Comparison of ENCODE assay signal across 20 mouse cellular contexts in genomic region chr6:83264516-83264915, GRCm38 (mm10). TPM values are rescaled to one million over a fixed set of nuclear protein-coding genes. Genes with fewer than 3 reads are reported as not detected.
DNase-seq lines count a peak whose midpoint lies in the region; ATAC-seq and TF ChIP-seq lines count a peak whose summit lies in the region.
"Had no signal": no experiment of that assay in that cellular context is flagged by ENCODE, and none has a peak within 500 bp of the region (broad histone marks: within the 10 kb centered on the region; RNA-seq: fewer than 3 reads in every experiment).

No protein-coding gene starts in this region.

- H3K4me1 ChIP-seq in liver, adult 2 months (ENCODE audit: control insufficient read depth, insufficient read depth, low read length) = no peaks in the 10 kb centered on the region
- H3K4me1 ChIP-seq in liver, embryonic 12.5 days = no peaks in the 10 kb centered on the region; the same call in 1 of the 2 replicates
- H3K4me1 ChIP-seq in MEL (ENCODE audit: control insufficient read depth in 1 of 2, insufficient read depth in 2 of 2, low read length in 2 of 2) = no peaks in the 10 kb centered on the region
- H3K4me1 ChIP-seq in stomach, postnatal 0 days (replicated peaks; ENCODE audit: control insufficient read depth, insufficient read depth) = no peaks in the 10 kb centered on the region

- TF ChIP-seq EP300 in MEL (IDR thresholded peaks at IDR 0.05; ENCODE audit: low read depth in 1 of 2, low read length in 2 of 2) = no peak
- TF ChIP-seq EP300 in stomach, postnatal 0 days (optimal IDR thresholded peaks at IDR 0.05) = no peak

- no peak for ATAC-seq in liver, embryonic 12.5 days
- ATAC-seq in stomach, postnatal 0 days (ENCODE audit: low FRiP score, low TSS enrichment) = no peak
- ATAC-seq: activated CD4-positive, CD25-positive, alpha-beta regulatory T cell, adult 4 months; forebrain, embryonic 15.5 days; hindbrain, postnatal 0 days had no signal

- H3K27ac ChIP-seq in liver, adult 2 months (replicated peaks; ENCODE audit: insufficient read depth, low read depth, low read length) = no peak overlapping the region
- H3K27ac ChIP-seq in liver, embryonic 12.5 days = no peak overlapping the region
- H3K27ac ChIP-seq in MEL (ENCODE audit: control insufficient read depth, low read depth, low read length) = no peak overlapping the region
- no peak overlapping the region for H3K27ac ChIP-seq in stomach, postnatal 0 days (replicated peaks)
- H3K27ac ChIP-seq: forebrain, embryonic 15.5 days; hindbrain, postnatal 0 days; limb, embryonic 13.5 days; macrophage; midbrain, embryonic 10.5 days had no signal

- no peaks in the 10 kb centered on the region for H3K79me2 ChIP-seq in liver, adult 2 months (ENCODE audit: control insufficient read depth, insufficient read depth, low read length)
- H3K79me2 ChIP-seq in MEL (ENCODE audit: control insufficient read depth, insufficient read depth, low read length, poor library complexity) = no peaks in the 10 kb centered on the region

- TF ChIP-seq POLR2A in liver, adult 2 months (IDR thresholded peaks at IDR 0.05; ENCODE audit: extremely low read depth, insufficient read depth, low read length) = no peak
- no peak for TF ChIP-seq POLR2A in MEL (IDR thresholded peaks at IDR 0.05; ENCODE audit: control insufficient read depth in 1 of 2, insufficient read depth in 1 of 2, low read depth in 1 of 2, low read length in 2 of 2, poor library complexity in 1 of 2)

- DNase-seq in liver, adult 2 months (ENCODE audit: extremely low read depth, low read depth, low spot score) = no peak
- DNase-seq in thymus, postnatal 25 days = peak; percentile 8
- no peak for DNase-seq in thymus, adult 18-20 months
- no peak for DNase-seq in MEL (ENCODE audit: low read depth, low spot score)
- DNase-seq in stomach, postnatal 0 days (ENCODE audit: low spot score) = no peak
- DNase-seq in spleen, postnatal 14 days (ENCODE audit: low spot score in 2 of 2) = no peak
- DNase-seq: adrenal gland, postnatal 10 days; gastrocnemius, postnatal 25 days; kidney, adult 8-10 months had no signal

- no peaks in the 10 kb centered on the region for H3K36me3 ChIP-seq in liver, adult 2 months (ENCODE audit: control insufficient read depth, insufficient read depth, low read length)
- no peaks in the 10 kb centered on the region for H3K36me3 ChIP-seq in liver, embryonic 12.5 days
- H3K36me3 ChIP-seq in MEL (ENCODE audit: control insufficient read depth in 1 of 2, insufficient read depth in 2 of 2, low read length in 2 of 2) = no peaks in the 10 kb centered on the region; a peak in 2 of 4 replicates
- H3K36me3 ChIP-seq in stomach, postnatal 0 days (ENCODE audit: control insufficient read depth, insufficient read depth, low read length) = no peaks in the 10 kb centered on the region
- H3K36me3 ChIP-seq: forebrain, embryonic 15.5 days; limb, embryonic 13.5 days; midbrain, embryonic 10.5 days had no signal

- H3K4me2 ChIP-seq in liver, embryonic 12.5 days = no peak overlapping the region
- H3K4me2 ChIP-seq in stomach, postnatal 0 days (replicated peaks; ENCODE audit: low read depth) = no peak overlapping the region
- H3K4me2 ChIP-seq: forebrain, embryonic 15.5 days; limb, embryonic 13.5 days; lung, embryonic 14.5 days had no signal

- TF ChIP-seq RAD21 in MEL (IDR thresholded peaks at IDR 0.05; ENCODE audit: low read depth, low read length) = no peak

- H3K9me3 ChIP-seq in liver, embryonic 12.5 days (replicated peaks) = no peaks in the 10 kb centered on the region
- no peaks in the 10 kb centered on the region for H3K9me3 ChIP-seq in MEL (replicated peaks; ENCODE audit: insufficient read depth, low read length)
- no peaks in the 10 kb centered on the region for H3K9me3 ChIP-seq in stomach, postnatal 0 days (ENCODE audit: control insufficient read depth, low read length)
- H3K9me3 ChIP-seq: forebrain, embryonic 15.5 days; limb, embryonic 13.5 days; midbrain, embryonic 10.5 days had no signal

- H3K27me3 ChIP-seq in liver, adult 2 months (ENCODE audit: control insufficient read depth, insufficient read depth, low read length) = no peaks in the 10 kb centered on the region
- H3K27me3 ChIP-seq in liver, embryonic 12.5 days (replicated peaks) = peaks cover 44% of the 10 kb centered on the region
- peaks cover 12 to 16% of the 10 kb centered on the region in 2 experiments for H3K27me3 ChIP-seq in MEL (ENCODE audit: control insufficient read depth in 1 of 2, insufficient read depth in 2 of 2, low read length in 2 of 2)
- no peaks in the 10 kb centered on the region for H3K27me3 ChIP-seq in stomach, postnatal 0 days (ENCODE audit: control insufficient read depth, insufficient read depth, low read length)
- H3K27me3 ChIP-seq: forebrain, embryonic 15.5 days; limb, embryonic 13.5 days had no signal

- H3K4me3 ChIP-seq in liver, adult 2 months (ENCODE audit: insufficient read depth, low read depth, low read length) = no peak overlapping the region
- no peak overlapping the region for H3K4me3 ChIP-seq in liver, embryonic 12.5 days
- no peak overlapping the region for H3K4me3 ChIP-seq in MEL (ENCODE audit: control insufficient read depth in 1 of 2, insufficient read depth in 1 of 2, low read depth in 2 of 2, low read length in 2 of 2)
- no peak overlapping the region for H3K4me3 ChIP-seq in stomach, postnatal 0 days (ENCODE audit: low read depth, low read length)
- H3K4me3 ChIP-seq: forebrain, embryonic 15.5 days; limb, embryonic 13.5 days; midbrain, embryonic 10.5 days had no signal

- no peak overlapping the region for H3K9ac ChIP-seq in liver, adult 2 months (ENCODE audit: low read depth, low read length)
- H3K9ac ChIP-seq in liver, embryonic 12.5 days = no peak overlapping the region
- no peak overlapping the region for H3K9ac ChIP-seq in MEL (ENCODE audit: control insufficient read depth, low read depth, low read length, poor library complexity, severe bottlenecking)
- H3K9ac ChIP-seq in stomach, postnatal 0 days (ENCODE audit: low read length) = no peak overlapping the region
- H3K9ac ChIP-seq: forebrain, embryonic 15.5 days; limb, embryonic 13.5 days; lung, embryonic 14.5 days had no signal

- TF ChIP-seq CTCF in liver, adult 2 months (IDR thresholded peaks at IDR 0.05; ENCODE audit: low read depth, low read length) = peak; percentile 31
- peak in 2 of 3 experiments; percentile 20 to 34; a peak in 2 of 6 replicates for TF ChIP-seq CTCF in MEL (IDR thresholded peaks at IDR 0.05 in 2 of 3, conservative IDR thresholded peaks at IDR 0.05 in 1 of 3; ENCODE audit: control insufficient read depth in 1 of 3, insufficient read depth in 1 of 3, low read depth in 2 of 3, low read length in 3 of 3, poor library complexity in 1 of 3, severe bottlenecking in 1 of 3)
- TF ChIP-seq CTCF in stomach, postnatal 0 days (IDR thresholded peaks at IDR 0.05; ENCODE audit: low read depth) = peak; percentile 30

- WGBS in liver, adult 2 months = 88% methylated on average over 1 of the region's 1 CpGs
- WGBS in liver, embryonic 12.5 days (ENCODE audit: insufficient replicate concordance) = 68% methylated on average over 1 of the region's 1 CpGs
- 89% methylated on average over 1 of the region's 1 CpGs for WGBS in stomach, postnatal 0 days

TF ChIP-seq in MEL, 35 proteins besides CTCF, POLR2A, EP300 and RAD21:
- TF ChIP-seq KAT2A (conservative IDR thresholded peaks at IDR 0.05; ENCODE audit: low read depth, low read length) (no peak), ZKSCAN1 (IDR thresholded peaks at IDR 0.05; ENCODE audit: low read depth, low read length) (no peak), SMC3 (IDR thresholded peaks at IDR 0.05; ENCODE audit: low read depth, low read length) (peak; percentile 24)

RNA-seq across cellular contexts. Expression of gene Slc4a5, which starts 44.9 kb away (rescaled TPM):
- total RNA-seq in liver, adult 2 months (2014; rRNA removed) = under 0.01 and 0.07 TPM in 2 replicates
- polyA plus RNA-seq in liver, adult 2 months (2012; rRNA removed) = 0.28 TPM in 1 of 2 replicates, not detected in the other
- polyA plus RNA-seq in liver, embryonic 12.5 days (2016; fragmentation: Nextera tagmentation; extraction: Ambion mirVana) = 1.2 and 1.3 TPM in 2 replicates
- total RNA-seq in MEL (2012; rRNA removed) = 0.04 and 0.07 TPM in 2 replicates
- not detected for polyA plus RNA-seq in MEL (2012; ENCODE audit: insufficient read depth in 1 of 2, insufficient read length in 2 of 2, low read depth in 1 of 2, low replicate concordance in 2 of 2, missing spikeins in 1 of 2)
- 0.08 and 0.18 TPM in 2 replicates for polyA plus RNA-seq in stomach, postnatal 0 days (2015; fragmentation: Nextera tagmentation; extraction: Ambion mirVana)
- total RNA-seq: gastrocnemius, postnatal 25 days; heart, adult 8-10 months; hematopoietic stem cell, adult 5-6 weeks had no signal
- polyA plus RNA-seq: macrophage; neural tube, embryonic 14.5 days had no signal
